29 mouse cellular contexts compared by ENCODE assay signal in genomic region chr10:20670541-20670940, GRCm38 (mm10). TPM values are rescaled to one million over a fixed set of nuclear protein-coding genes. Genes with fewer than 3 reads are reported as not detected.
DNase-seq lines count a peak whose midpoint lies in the region; ATAC-seq and TF ChIP-seq lines count a peak whose summit lies in the region.
"Had no signal": no experiment of that assay in that cellular context is flagged by ENCODE, and none has a peak within 500 bp of the region (broad histone marks: within the 10 kb centered on the region; RNA-seq: fewer than 3 reads in every experiment).

No protein-coding gene starts in this region.

- no peaks in the 10 kb centered on the region for H3K36me3 ChIP-seq in intestine, postnatal 0 days (ENCODE audit: control insufficient read depth, insufficient read depth)
- H3K36me3 ChIP-seq in intestine, embryonic 15.5 days: no peaks in the 10 kb centered on the region
- H3K36me3 ChIP-seq in lung, embryonic 14.5 days (ENCODE audit: insufficient read depth): no peaks in the 10 kb centered on the region
- H3K36me3 ChIP-seq in neural tube, embryonic 15.5 days: no peaks in the 10 kb centered on the region
- H3K36me3 ChIP-seq: embryonic facial prominence, embryonic 13.5 days; forebrain, embryonic 10.5 days; hindbrain, embryonic 12.5 days; limb, embryonic 12.5 days; liver, embryonic 15.5 days; midbrain, embryonic 15.5 days had no signal

- H3K9me3 ChIP-seq in intestine, postnatal 0 days (ENCODE audit: control insufficient read depth): no peaks in the 10 kb centered on the region
- no peaks in the 10 kb centered on the region for H3K9me3 ChIP-seq in intestine, embryonic 15.5 days
- H3K9me3 ChIP-seq in lung, embryonic 14.5 days (ENCODE audit: low read depth, low read length): no peaks in the 10 kb centered on the region
- H3K9me3 ChIP-seq in neural tube, embryonic 15.5 days (replicated peaks): no peaks in the 10 kb centered on the region
- H3K9me3 ChIP-seq: embryonic facial prominence, embryonic 13.5 days; forebrain, embryonic 10.5 days; hindbrain, embryonic 12.5 days; limb, embryonic 12.5 days; liver, embryonic 15.5 days; midbrain, embryonic 15.5 days had no signal

- H3K4me2 ChIP-seq in intestine, postnatal 0 days (replicated peaks; ENCODE audit: low read depth): no peak overlapping the region
- no peak overlapping the region for H3K4me2 ChIP-seq in intestine, embryonic 15.5 days (replicated peaks)
- H3K4me2 ChIP-seq in lung, embryonic 14.5 days: no peak overlapping the region
- no peak overlapping the region for H3K4me2 ChIP-seq in neural tube, embryonic 15.5 days
- H3K4me2 ChIP-seq: embryonic facial prominence, embryonic 13.5 days; hindbrain, embryonic 12.5 days; limb, embryonic 12.5 days; liver, embryonic 15.5 days; midbrain, embryonic 15.5 days had no signal

- no peak for DNase-seq in lung, embryonic 14.5 days
- no peak for DNase-seq in lung, adult 2 months
- DNase-seq in ES-CJ7 (ENCODE audit: low read depth, low spot score): peak; percentile 18
- DNase-seq: adrenal gland, postnatal 10 days; cerebellum, adult 18-20 months; cerebellum, postnatal 10 days; gastrocnemius, adult 2 months; gastrocnemius, postnatal 36 days; heart, postnatal 14 days; kidney, adult 9 months; kidney, postnatal 10 days; lung, postnatal 10 days; right cerebral cortex, adult 18-20 months; spleen, adult 18-20 months; thymus, adult 2 months; thymus, postnatal 36 days had no signal

- no peak overlapping the region for H3K4me3 ChIP-seq in intestine, postnatal 0 days (ENCODE audit: low read depth, low read length)
- no peak overlapping the region for H3K4me3 ChIP-seq in intestine, embryonic 15.5 days (replicated peaks)
- no peak overlapping the region for H3K4me3 ChIP-seq in lung, embryonic 14.5 days (ENCODE audit: low read depth, low read length)
- no peak overlapping the region for H3K4me3 ChIP-seq in lung, adult 2 months (replicated peaks; ENCODE audit: extremely low read depth, low read depth, low read length)
- H3K4me3 ChIP-seq in bone marrow macrophage, adult 2 months (ENCODE audit: insufficient read depth, low read length): no peak overlapping the region
- H3K4me3 ChIP-seq in neural tube, embryonic 15.5 days (replicated peaks): no peak overlapping the region
- H3K4me3 ChIP-seq: embryonic facial prominence, embryonic 13.5 days; forebrain, embryonic 10.5 days; gastrocnemius, adult 2 months; hindbrain, embryonic 12.5 days; limb, embryonic 12.5 days; liver, embryonic 15.5 days; midbrain, embryonic 15.5 days had no signal

- ATAC-seq in intestine, postnatal 0 days: no peak
- no peak for ATAC-seq in intestine, embryonic 15.5 days
- ATAC-seq in lung, embryonic 14.5 days (ENCODE audit: insufficient read depth): no peak
- ATAC-seq in neural tube, embryonic 15.5 days (ENCODE audit: low FRiP score): no peak
- ATAC-seq: forebrain, embryonic 16.5 days; hindbrain, postnatal 0 days; intestine, embryonic 16.5 days; midbrain, embryonic 15.5 days had no signal

- no peak for TF ChIP-seq POLR2A in lung, adult 2 months (IDR thresholded peaks at IDR 0.05; ENCODE audit: borderline replicate concordance, extremely low read depth, low read depth, low read length)
- TF ChIP-seq POLR2A in bone marrow macrophage, adult 2 months (IDR thresholded peaks at IDR 0.05; ENCODE audit: borderline replicate concordance, low read depth, low read length): no peak

- H3K27me3 ChIP-seq in intestine, postnatal 0 days (replicated peaks; ENCODE audit: control insufficient read depth, insufficient read depth, low read length): no peaks in the 10 kb centered on the region
- H3K27me3 ChIP-seq in intestine, embryonic 15.5 days (replicated peaks): no peaks in the 10 kb centered on the region
- no peaks in the 10 kb centered on the region for H3K27me3 ChIP-seq in lung, embryonic 14.5 days (ENCODE audit: insufficient read depth, low read length)
- no peaks in the 10 kb centered on the region for H3K27me3 ChIP-seq in neural tube, embryonic 15.5 days (replicated peaks)
- H3K27me3 ChIP-seq: embryonic facial prominence, embryonic 13.5 days; hindbrain, embryonic 12.5 days; limb, embryonic 12.5 days; liver, embryonic 15.5 days; midbrain, embryonic 15.5 days had no signal

- TF ChIP-seq CTCF in intestine, postnatal 0 days (IDR thresholded peaks at IDR 0.05; ENCODE audit: low read depth): 0 out of 2 replicates have a peak, but pooled peaks have one; percentile 23
- peak; percentile 18; the same call in 1 of the 2 replicates for TF ChIP-seq CTCF in lung, embryonic 14.5 days (IDR thresholded peaks at IDR 0.05; ENCODE audit: low read depth)
- TF ChIP-seq CTCF in lung, adult 2 months (IDR thresholded peaks at IDR 0.05; ENCODE audit: insufficient read depth, low read length): no peak
- peak; percentile 29; the same call in 1 of the 2 replicates for TF ChIP-seq CTCF in bone marrow macrophage, adult 2 months (IDR thresholded peaks at IDR 0.05; ENCODE audit: low read depth, low read length)

- H3K9ac ChIP-seq in intestine, postnatal 0 days (ENCODE audit: low read depth, low read length): no peak overlapping the region
- H3K9ac ChIP-seq in intestine, embryonic 15.5 days: no peak overlapping the region
- H3K9ac ChIP-seq in lung, embryonic 14.5 days: no peak overlapping the region
- no peak overlapping the region for H3K9ac ChIP-seq in neural tube, embryonic 15.5 days (replicated peaks)
- H3K9ac ChIP-seq: embryonic facial prominence, embryonic 13.5 days; hindbrain, embryonic 12.5 days; limb, embryonic 12.5 days; liver, embryonic 15.5 days; midbrain, embryonic 15.5 days had no signal

- H3K4me1 ChIP-seq in intestine, postnatal 0 days (replicated peaks; ENCODE audit: control insufficient read depth, insufficient read depth, low read length): no peaks in the 10 kb centered on the region
- H3K4me1 ChIP-seq in intestine, embryonic 15.5 days (replicated peaks): 0 out of 2 replicates have a peak, but pooled peaks cover 3% of the 10 kb centered on the region
- H3K4me1 ChIP-seq in lung, embryonic 14.5 days (ENCODE audit: insufficient read depth): peaks cover 15% of the 10 kb centered on the region; the same call in 1 of the 2 replicates
- no peaks in the 10 kb centered on the region; the same call in none of the 2 replicates for H3K4me1 ChIP-seq in lung, adult 2 months (ENCODE audit: control insufficient read depth, insufficient read depth, low read length)
- peaks cover 12% of the 10 kb centered on the region for H3K4me1 ChIP-seq in bone marrow macrophage, adult 2 months (ENCODE audit: control insufficient read depth, insufficient read depth, low read length)
- 0 out of 2 replicates have a peak, but pooled peaks cover 8% of the 10 kb centered on the region for H3K4me1 ChIP-seq in neural tube, embryonic 15.5 days
- H3K4me1 ChIP-seq: embryonic facial prominence, embryonic 13.5 days; hindbrain, embryonic 12.5 days; limb, embryonic 12.5 days; liver, embryonic 15.5 days had no signal

- WGBS in intestine, postnatal 0 days: 88% methylated on average over 8 of the region's 8 CpGs
- 85% methylated on average over 8 of the region's 8 CpGs for whole genome bisulfite sequencing in intestine, embryonic 15.5 days
- WGBS in lung, embryonic 14.5 days: 80% methylated on average over 8 of the region's 8 CpGs
- WGBS in lung, adult 2 months: 87% methylated on average over 8 of the region's 8 CpGs
- WGBS in neural tube, embryonic 15.5 days: 87% methylated on average over 8 of the region's 8 CpGs

- H3K27ac ChIP-seq in intestine, postnatal 0 days (ENCODE audit: low read depth, low read length): no peak overlapping the region
- no peak overlapping the region for H3K27ac ChIP-seq in intestine, embryonic 15.5 days
- H3K27ac ChIP-seq in lung, embryonic 14.5 days (ENCODE audit: low read depth): no peak overlapping the region
- no peak overlapping the region for H3K27ac ChIP-seq in bone marrow macrophage, adult 2 months (ENCODE audit: insufficient read depth, low read depth, low read length)
- no peak overlapping the region for H3K27ac ChIP-seq in neural tube, embryonic 15.5 days (replicated peaks)
- H3K27ac ChIP-seq: embryonic facial prominence, embryonic 13.5 days; forebrain, embryonic 10.5 days; gastrocnemius, adult 2 months; hindbrain, embryonic 12.5 days; hindbrain, postnatal 0 days; limb, embryonic 12.5 days; liver, embryonic 15.5 days; midbrain, embryonic 15.5 days had no signal

RNA-seq across cellular contexts. Expression of gene Pde7b, which starts 54.3 kb away (rescaled TPM):
- 1.5 and 2.8 TPM in 2 replicates for polyA plus RNA-seq in intestine, postnatal 0 days (2015; fragmentation: Nextera tagmentation; extraction: Ambion mirVana)
- 2.9 and 3.2 TPM in 2 replicates for polyA plus RNA-seq in intestine, embryonic 15.5 days (2015; fragmentation: Nextera tagmentation; extraction: Ambion mirVana)
- 3.3 TPM in 2 replicates for polyA plus RNA-seq in lung, embryonic 14.5 days (2014; fragmentation: Nextera tagmentation; extraction: Ambion mirVana)
- polyA plus RNA-seq in lung, adult 2 months (2012; rRNA removed): 17.7 and 18.7 TPM in 2 replicates
- 12.9 and 14.4 TPM in 2 replicates for polyA plus RNA-seq in bone marrow macrophage, adult 2 months (2012; ENCODE audit: insufficient read depth, insufficient read length, missing spikeins)
- 3.7 and 3.9 TPM in 2 replicates for polyA plus RNA-seq in neural tube, embryonic 15.5 days (2015; fragmentation: Nextera tagmentation; extraction: Ambion mirVana)
